Mouse (Mus musculus): ENCODE measurements around the gene Kri1. TPM values are rescaled to one million over a fixed set of nuclear protein-coding genes. Genes with fewer than 3 reads are reported as not detected.
"Not testable (repeated sequence)": the region's sequence is repeated elsewhere in the genome, so short reads cannot be mapped to it uniquely, and the experiment has no call there.

Kri1 gene
- polyA plus RNA-seq, 1 experiment from 2014 or later = 10.5 TPM

DNA sequence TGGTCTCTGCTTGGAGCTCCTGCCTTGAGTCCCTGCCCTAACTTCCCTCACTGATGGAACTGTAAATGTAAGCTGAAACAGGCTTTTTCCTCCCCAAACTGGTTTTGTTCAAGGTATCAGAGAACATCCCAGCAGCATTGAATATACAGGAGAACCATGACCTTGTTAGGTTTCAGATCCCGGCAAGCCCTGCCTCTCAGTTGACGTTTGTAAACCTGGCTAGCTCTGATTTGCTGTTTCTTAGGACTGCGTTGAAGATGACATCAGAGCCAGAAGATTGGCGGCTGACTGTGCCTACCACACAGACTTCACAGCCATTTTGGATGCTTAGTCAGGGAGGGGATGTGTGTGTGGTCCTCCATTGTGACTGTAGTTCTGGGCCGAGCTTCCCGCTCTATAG, 63.9 kb downstream of the Kri1 start:
- Histone ChIP-seq H3K27ac (ENCODE audit: low read length) (no peak overlapping the region), H3K4me2 (ENCODE audit: low read depth, low read length) (no peak overlapping the region), H3K9ac (ENCODE audit: low read length) (no peak overlapping the region), H3K27me3 (ENCODE audit: control insufficient read depth, insufficient read depth, low read length) (no peaks in the 10 kb centered on the region), H3K36me3 (ENCODE audit: control insufficient read depth, insufficient read depth) (peaks cover under 1% of the 10 kb centered on the region; the same call in 1 of the 2 replicates), H3K4me1 (ENCODE audit: control insufficient read depth, insufficient read depth, low read length) (peaks cover 25% of the 10 kb centered on the region), H3K4me3 (ENCODE audit: low read length) (no peak overlapping the region), H3K9me3 (replicated peaks; ENCODE audit: control insufficient read depth, low read length) (no peaks in the 10 kb centered on the region; the same call in none of the 2 replicates)
- WGBS = 93% methylated on average over 6 of the region's 6 CpGs
- ATAC-seq (replicated peaks; ENCODE audit: extremely low read depth, insufficient read depth, low FRiP score) = no peak

GRCm38 (mm10) chr9:21223490-21223889, 64.3 kb downstream of the Kri1 start:
- ATAC-seq (replicated peaks; ENCODE audit: extremely low read depth, insufficient read depth, low FRiP score); H3K4me3 ChIP-seq (ENCODE audit: low read length); H3K27me3 ChIP-seq (ENCODE audit: control insufficient read depth, insufficient read depth, low read length); H3K4me2 ChIP-seq (ENCODE audit: low read depth, low read length); H3K9me3 ChIP-seq (replicated peaks; ENCODE audit: control insufficient read depth, low read length); H3K9ac ChIP-seq (ENCODE audit: low read length); H3K27ac ChIP-seq (ENCODE audit: low read length); H3K36me3 ChIP-seq (ENCODE audit: control insufficient read depth, insufficient read depth): not testable (repeated sequence)
- H3K4me1 ChIP-seq (ENCODE audit: control insufficient read depth, insufficient read depth, low read length) = peaks cover 25% of the 10 kb centered on the region
- WGBS = 76% methylated on average over 1 of the region's 2 CpGs

Other genes with a start within 250 kb of the Kri1 start
- 0.72 and 0.77 TPM in 2 replicates for gene Zglp1, start 220.9 kb downstream of the Kri1 start, polyA plus RNA-seq (2015; fragmentation: Nextera tagmentation; extraction: Ambion mirVana)
- gene Gm49373, start 214.9 kb downstream of the Kri1 start, polyA plus RNA-seq (2015; fragmentation: Nextera tagmentation; extraction: Ambion mirVana) = 0.22 and 0.56 TPM in 2 replicates
- gene Fdx1l, start 214.4 kb downstream of the Kri1 start, polyA plus RNA-seq (2015; fragmentation: Nextera tagmentation; extraction: Ambion mirVana) = 47.9 and 55.0 TPM in 2 replicates
- gene Gm38431, start 196.0 kb downstream of the Kri1 start, polyA plus RNA-seq (2015; fragmentation: Nextera tagmentation; extraction: Ambion mirVana) = 2.0 and 2.3 TPM in 2 replicates
- 41.4 and 49.3 TPM in 2 replicates for gene Raver1, start 196.0 kb downstream of the Kri1 start, polyA plus RNA-seq (2015; fragmentation: Nextera tagmentation; extraction: Ambion mirVana)
- gene Tyk2, start 156.7 kb downstream of the Kri1 start, polyA plus RNA-seq (2015; fragmentation: Nextera tagmentation; extraction: Ambion mirVana) = 15.8 and 16.2 TPM in 2 replicates
- gene Cdc37, start 138.0 kb downstream of the Kri1 start, polyA plus RNA-seq (2015; fragmentation: Nextera tagmentation; extraction: Ambion mirVana) = 226 and 279 TPM in 2 replicates
- gene Pde4a, start 122.3 kb downstream of the Kri1 start, polyA plus RNA-seq (2015; fragmentation: Nextera tagmentation; extraction: Ambion mirVana) = 15.0 and 16.7 TPM in 2 replicates
- gene Keap1, start 48.6 kb downstream of the Kri1 start, polyA plus RNA-seq (2015; fragmentation: Nextera tagmentation; extraction: Ambion mirVana) = 51.5 and 54.6 TPM in 2 replicates
- gene S1pr5, start 39.5 kb downstream of the Kri1 start, polyA plus RNA-seq (2015; fragmentation: Nextera tagmentation; extraction: Ambion mirVana) = 0.09 and 0.16 TPM in 2 replicates
- gene Atg4d, start 22.7 kb downstream of the Kri1 start, polyA plus RNA-seq (2015; fragmentation: Nextera tagmentation; extraction: Ambion mirVana) = 58.8 and 63.9 TPM in 2 replicates
- gene Cdkn2d, start 3.4 kb upstream of the Kri1 start, polyA plus RNA-seq (2015; fragmentation: Nextera tagmentation; extraction: Ambion mirVana) = 105 and 110 TPM in 2 replicates
- 5.3 and 5.7 TPM in 2 replicates for gene Ap1m2, start 24.4 kb upstream of the Kri1 start, polyA plus RNA-seq (2015; fragmentation: Nextera tagmentation; extraction: Ambion mirVana)
- 74.4 and 75.1 TPM in 2 replicates for gene Slc44a2, start 32.7 kb upstream of the Kri1 start, polyA plus RNA-seq (2015; fragmentation: Nextera tagmentation; extraction: Ambion mirVana)
- gene Ilf3, start 79.9 kb upstream of the Kri1 start, polyA plus RNA-seq (2015; fragmentation: Nextera tagmentation; extraction: Ambion mirVana) = 105 and 108 TPM in 2 replicates
- gene Qtrt1, start 123.9 kb upstream of the Kri1 start, polyA plus RNA-seq (2015; fragmentation: Nextera tagmentation; extraction: Ambion mirVana) = 23.0 and 24.3 TPM in 2 replicates
- 73.7 and 75.0 TPM in 2 replicates for gene Dnm2, start 136.9 kb upstream of the Kri1 start, polyA plus RNA-seq (2015; fragmentation: Nextera tagmentation; extraction: Ambion mirVana)
- gene Tmed1, start 222.3 kb upstream of the Kri1 start, polyA plus RNA-seq (2015; fragmentation: Nextera tagmentation; extraction: Ambion mirVana) = 81.2 and 90.1 TPM in 2 replicates
- gene AB124611, start 238.2 kb upstream of the Kri1 start, polyA plus RNA-seq (2015; fragmentation: Nextera tagmentation; extraction: Ambion mirVana) = 3.2 and 3.7 TPM in 2 replicates